Mouse (Mus musculus): ENCODE measurements around the gene Clic5. TPM values are rescaled to one million over a fixed set of nuclear protein-coding genes. Genes with fewer than 3 reads are reported as not detected.

Gene Clic5
- polyA plus RNA-seq, 1 experiment = 25.2 TPM

GRCm38 (mm10) chr17:44256583-44256982, 68.2 kb downstream of the Clic5 start:
- peak; percentile 95 for TF ChIP-seq CTCF (conservative IDR thresholded peaks at IDR 0.05; ENCODE audit: insufficient read depth, insufficient read length, low read depth, low read length)
- no peak for TF ChIP-seq POLR2A (IDR thresholded peaks at IDR 0.05; ENCODE audit: low read depth, low read length)
- no peaks in the 10 kb centered on the region for H3K36me3 ChIP-seq (ENCODE audit: control insufficient read depth, insufficient read depth, low read length)
- H3K27me3 ChIP-seq (replicated peaks; ENCODE audit: control insufficient read depth, insufficient read depth, low read length) = no peaks in the 10 kb centered on the region
- peaks cover 9% of the 10 kb centered on the region; the same call in 1 of the 2 replicates for H3K4me1 ChIP-seq (ENCODE audit: control insufficient read depth, insufficient read depth, low read length)
- no peak overlapping the region for H3K27ac ChIP-seq (ENCODE audit: insufficient read depth, low read depth, low read length)
- 3% methylated on average over 6 of the region's 6 CpGs for WGBS
- H3K4me3 ChIP-seq (ENCODE audit: insufficient read depth, low read depth, low read length) = no peak overlapping the region
- DNase-seq = peak; percentile 85

- H3K4me3 ChIP-seq (ENCODE audit: insufficient read depth, low read depth, low read length) = no peak overlapping the region
- H3K27ac ChIP-seq (ENCODE audit: insufficient read depth, low read depth, low read length) = no peak overlapping the region
- 55% methylated on average over 6 of the region's 6 CpGs for WGBS
- H3K36me3 ChIP-seq (ENCODE audit: control insufficient read depth, insufficient read depth, low read length) = no peaks in the 10 kb centered on the region
- peaks cover 9% of the 10 kb centered on the region; the same call in 1 of the 2 replicates for H3K4me1 ChIP-seq (ENCODE audit: control insufficient read depth, insufficient read depth, low read length)
- no peaks in the 10 kb centered on the region for H3K27me3 ChIP-seq (replicated peaks; ENCODE audit: control insufficient read depth, insufficient read depth, low read length)
- TF ChIP-seq POLR2A (IDR thresholded peaks at IDR 0.05; ENCODE audit: low read depth, low read length) = no peak
- 0 out of 2 replicates have a peak, but pooled peaks have one; percentile 14 for TF ChIP-seq CTCF (conservative IDR thresholded peaks at IDR 0.05; ENCODE audit: insufficient read depth, insufficient read length, low read depth, low read length)
- no peak for DNase-seq
Measured at GRCm38 (mm10) chr17:44259245-44259644, 70.9 kb downstream of the Clic5 start.

GRCm38 (mm10) chr17:44261594-44262202, 73.3 kb downstream of the Clic5 start:
- no peaks in the 10 kb centered on the region for H3K4me1 ChIP-seq (ENCODE audit: control insufficient read depth, insufficient read depth, low read length)
- TF ChIP-seq POLR2A (IDR thresholded peaks at IDR 0.05; ENCODE audit: low read depth, low read length) (no peak), CTCF (conservative IDR thresholded peaks at IDR 0.05; ENCODE audit: insufficient read depth, insufficient read length, low read depth, low read length) (peak; percentile 81)
- no peaks in the 10 kb centered on the region for H3K27me3 ChIP-seq (replicated peaks; ENCODE audit: control insufficient read depth, insufficient read depth, low read length)
- DNase-seq = peak; percentile 69
- no peak overlapping the region for H3K4me3 ChIP-seq (ENCODE audit: insufficient read depth, low read depth, low read length)
- 30% methylated on average over 10 of the region's 15 CpGs for WGBS
- H3K36me3 ChIP-seq (ENCODE audit: control insufficient read depth, insufficient read depth, low read length) = no peaks in the 10 kb centered on the region
- no peak overlapping the region for H3K27ac ChIP-seq (ENCODE audit: insufficient read depth, low read depth, low read length)

GRCm38 (mm10) chr17:44270043-44270442, 81.7 kb downstream of the Clic5 start:
- no peak for TF ChIP-seq POLR2A (IDR thresholded peaks at IDR 0.05; ENCODE audit: low read depth, low read length)
- TF ChIP-seq CTCF (conservative IDR thresholded peaks at IDR 0.05; ENCODE audit: insufficient read depth, insufficient read length, low read depth, low read length) = no peak
- WGBS = 93% methylated on average over 7 of the region's 7 CpGs
- DNase-seq = no peak
- Histone ChIP-seq H3K4me3 (ENCODE audit: insufficient read depth, low read depth, low read length) (no peak overlapping the region), H3K27me3 (replicated peaks; ENCODE audit: control insufficient read depth, insufficient read depth, low read length) (no peaks in the 10 kb centered on the region), H3K27ac (ENCODE audit: insufficient read depth, low read depth, low read length) (no peak overlapping the region), H3K36me3 (ENCODE audit: control insufficient read depth, insufficient read depth, low read length) (no peaks in the 10 kb centered on the region; the same call in 1 of the 2 replicates), H3K4me1 (ENCODE audit: control insufficient read depth, insufficient read depth, low read length) (no peaks in the 10 kb centered on the region)

- H3K36me3 ChIP-seq (ENCODE audit: control insufficient read depth, insufficient read depth, low read length) = no peaks in the 10 kb centered on the region; the same call in 1 of the 2 replicates
- TF ChIP-seq POLR2A (IDR thresholded peaks at IDR 0.05; ENCODE audit: low read depth, low read length) (no peak), CTCF (conservative IDR thresholded peaks at IDR 0.05; ENCODE audit: insufficient read depth, insufficient read length, low read depth, low read length) (no peak)
- H3K4me1 ChIP-seq (ENCODE audit: control insufficient read depth, insufficient read depth, low read length) = no peaks in the 10 kb centered on the region
- WGBS = 73% methylated on average over 3 of the region's 3 CpGs
- DNase-seq = no peak
- no peak overlapping the region for H3K4me3 ChIP-seq (ENCODE audit: insufficient read depth, low read depth, low read length)
- no peak overlapping the region for H3K27ac ChIP-seq (ENCODE audit: insufficient read depth, low read depth, low read length)
- no peaks in the 10 kb centered on the region for H3K27me3 ChIP-seq (replicated peaks; ENCODE audit: control insufficient read depth, insufficient read depth, low read length)
Measured at GRCm38 (mm10) chr17:44271426-44271825, 83.0 kb downstream of the Clic5 start.

- no peak for DNase-seq
- no peak overlapping the region for H3K27ac ChIP-seq (ENCODE audit: insufficient read depth, low read depth, low read length)
- H3K4me3 ChIP-seq (ENCODE audit: insufficient read depth, low read depth, low read length) = no peak overlapping the region
- no peaks in the 10 kb centered on the region for H3K4me1 ChIP-seq (ENCODE audit: control insufficient read depth, insufficient read depth, low read length)
- no peaks in the 10 kb centered on the region for H3K27me3 ChIP-seq (replicated peaks; ENCODE audit: control insufficient read depth, insufficient read depth, low read length)
- TF ChIP-seq CTCF (conservative IDR thresholded peaks at IDR 0.05; ENCODE audit: insufficient read depth, insufficient read length, low read depth, low read length) (no peak), POLR2A (IDR thresholded peaks at IDR 0.05; ENCODE audit: low read depth, low read length) (no peak)
- H3K36me3 ChIP-seq (ENCODE audit: control insufficient read depth, insufficient read depth, low read length) = no peaks in the 10 kb centered on the region; the same call in 1 of the 2 replicates
Measured at GRCm38 (mm10) chr17:44274804-44275203, 86.4 kb downstream of the Clic5 start.

GRCm38 (mm10) chr17:44288320-44288719, 99.9 kb downstream of the Clic5 start:
- DNase-seq = peak; percentile 17
- no peaks in the 10 kb centered on the region for H3K4me1 ChIP-seq (ENCODE audit: control insufficient read depth, insufficient read depth, low read length)
- no peak overlapping the region for H3K27ac ChIP-seq (ENCODE audit: insufficient read depth, low read depth, low read length)
- 96% methylated on average over 1 of the region's 1 CpGs for WGBS
- no peaks in the 10 kb centered on the region for H3K27me3 ChIP-seq (replicated peaks; ENCODE audit: control insufficient read depth, insufficient read depth, low read length)
- H3K4me3 ChIP-seq (ENCODE audit: insufficient read depth, low read depth, low read length) = no peak overlapping the region
- H3K36me3 ChIP-seq (ENCODE audit: control insufficient read depth, insufficient read depth, low read length) = no peaks in the 10 kb centered on the region
- TF ChIP-seq POLR2A (IDR thresholded peaks at IDR 0.05; ENCODE audit: low read depth, low read length) = no peak
- no peak for TF ChIP-seq CTCF (conservative IDR thresholded peaks at IDR 0.05; ENCODE audit: insufficient read depth, insufficient read length, low read depth, low read length)

Data from kidney, adult 2 months (tissue).